8 mouse cellular contexts compared by ENCODE assay signal in the genomic region with DNA sequence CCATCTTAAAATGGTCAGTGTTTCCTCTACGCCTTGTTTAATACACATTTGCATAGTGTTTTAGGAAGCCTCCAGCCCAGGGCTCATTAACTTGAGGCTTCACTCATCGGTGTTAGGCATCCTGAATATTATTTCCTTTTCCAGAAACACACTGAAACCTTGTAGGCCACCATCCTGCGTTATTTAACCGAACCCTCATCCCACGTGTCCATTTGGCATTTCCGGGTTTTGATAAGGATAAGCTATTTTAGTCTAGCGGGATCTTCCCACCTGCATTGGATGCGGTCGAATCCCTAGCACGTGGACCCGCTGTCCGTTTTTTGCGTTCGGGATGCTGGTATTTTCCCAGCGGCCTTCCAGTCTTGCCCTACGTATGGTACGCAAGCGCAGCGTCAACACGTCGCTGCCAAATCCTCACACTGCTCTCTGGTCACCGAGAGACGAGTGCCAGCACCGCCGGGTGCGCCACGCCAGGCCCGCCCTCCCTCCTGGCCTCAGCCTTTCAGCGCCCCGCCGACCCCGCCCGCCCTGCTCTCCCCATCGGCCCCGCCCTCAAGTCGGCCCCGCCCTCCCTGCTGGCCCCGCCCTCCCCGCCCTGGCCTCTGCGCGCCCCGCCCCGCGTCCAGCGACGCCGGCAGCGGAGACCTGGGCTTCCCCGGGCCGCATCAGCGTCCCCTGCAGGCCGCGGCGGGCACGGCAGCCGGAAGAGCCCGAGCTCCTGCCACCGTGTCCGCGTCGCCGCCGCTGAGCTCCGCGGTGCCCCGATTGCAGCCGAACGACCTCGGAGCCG. TPM values are rescaled to one million over a fixed set of nuclear protein-coding genes. Genes with fewer than 3 reads are reported as not detected.
A peak's percentile ranks its signal among the peaks of the same experiment; 100 is the strongest.
DNase-seq lines count a peak whose midpoint lies in the region; ATAC-seq and TF ChIP-seq lines count a peak whose summit lies in the region.

Fam160b1 (plus strand) TSS at position 340 of the 790 bp plus-strand sequence.

- H3K9me3 ChIP-seq in erythroblast, embryonic 14.5 days (ENCODE audit: control insufficient read depth, low read length), result no peaks in the 10 kb centered on the region
- H3K9me3 ChIP-seq in heart, embryonic 11.5 days (replicated peaks; ENCODE audit: control insufficient read depth, low read length), result no peaks in the 10 kb centered on the region
- no peaks in the 10 kb centered on the region for H3K9me3 ChIP-seq in kidney, postnatal 0 days (replicated peaks; ENCODE audit: low read length)
- no peaks in the 10 kb centered on the region for H3K9me3 ChIP-seq in liver, embryonic 11.5 days (ENCODE audit: control insufficient read depth, low read length)
- H3K9me3 ChIP-seq in stomach, embryonic 14.5 days (ENCODE audit: control insufficient read depth, low read depth, low read length), result no peaks in the 10 kb centered on the region

- H3K4me2 ChIP-seq in heart, embryonic 11.5 days, result peak within 1 kb of the TSS; percentile 72
- H3K4me2 ChIP-seq in kidney, postnatal 0 days (ENCODE audit: low read length), result peak within 1 kb of the TSS; percentile 66
- H3K4me2 ChIP-seq in liver, embryonic 11.5 days, result peak within 1 kb of the TSS; percentile 65
- peak within 1 kb of the TSS; percentile 76 for H3K4me2 ChIP-seq in stomach, embryonic 14.5 days (replicated peaks; ENCODE audit: low read depth, low read length)

- peaks cover 83% of the 10 kb centered on the region for H3K4me1 ChIP-seq in erythroblast, embryonic 14.5 days (ENCODE audit: control insufficient read depth)
- H3K4me1 ChIP-seq in heart, embryonic 11.5 days (ENCODE audit: control insufficient read depth, insufficient read depth, low read length), result peaks cover 36% of the 10 kb centered on the region
- peaks cover 26% of the 10 kb centered on the region for H3K4me1 ChIP-seq in kidney, postnatal 0 days (replicated peaks; ENCODE audit: insufficient read depth, low read length)
- H3K4me1 ChIP-seq in liver, embryonic 11.5 days (replicated peaks; ENCODE audit: control insufficient read depth, insufficient read depth, low read length), result peaks cover 59% of the 10 kb centered on the region
- H3K4me1 ChIP-seq in stomach, embryonic 14.5 days (ENCODE audit: control insufficient read depth, insufficient read depth, low read length), result peaks cover 52% of the 10 kb centered on the region

- peak within 1 kb of the TSS; percentile 97 for H3K27ac ChIP-seq in heart, embryonic 11.5 days (ENCODE audit: low read depth, low read length)
- H3K27ac ChIP-seq in kidney, postnatal 0 days, result peak within 1 kb of the TSS; percentile 98
- H3K27ac ChIP-seq in liver, embryonic 11.5 days (ENCODE audit: low read depth, low read length), result peak within 1 kb of the TSS; percentile 98
- H3K27ac ChIP-seq in stomach, embryonic 14.5 days (ENCODE audit: low read length), result peak within 1 kb of the TSS; percentile 97

- peak; percentile 97 for DNase-seq in brain, embryonic 14.5 days (ENCODE audit: low read depth)
- DNase-seq in kidney, postnatal 0 days (ENCODE audit: low spot score), result peak; percentile 94
- peak; percentile 96 for DNase-seq in liver, embryonic 11.5 days (ENCODE audit: low spot score)
- DNase-seq in naive thymus-derived CD4-positive, alpha-beta T cell, adult 2 months (ENCODE audit: low read depth), result peak; percentile 97

- peaks cover 4% of the 10 kb centered on the region for H3K36me3 ChIP-seq in C2C12 (ENCODE audit: control insufficient read depth, insufficient read depth)
- peaks cover 7% of the 10 kb centered on the region for H3K36me3 ChIP-seq in erythroblast, embryonic 14.5 days (ENCODE audit: control insufficient read depth)
- H3K36me3 ChIP-seq in heart, embryonic 11.5 days (ENCODE audit: control insufficient read depth, insufficient read depth, low read length), result no peaks in the 10 kb centered on the region
- no peaks in the 10 kb centered on the region for H3K36me3 ChIP-seq in kidney, postnatal 0 days (ENCODE audit: insufficient read depth, low read length)
- H3K36me3 ChIP-seq in liver, embryonic 11.5 days (ENCODE audit: control insufficient read depth, insufficient read depth, low read length), result peaks cover 3% of the 10 kb centered on the region; the same call in 1 of the 2 replicates
- no peaks in the 10 kb centered on the region for H3K36me3 ChIP-seq in stomach, embryonic 14.5 days (ENCODE audit: control insufficient read depth, insufficient read depth, low read length)

- peak; percentile 69 for TF ChIP-seq POLR2A in brain, embryonic 14.5 days (IDR thresholded peaks at IDR 0.05; ENCODE audit: borderline replicate concordance, extremely low read depth, insufficient read depth, insufficient read length, poor library complexity, severe bottlenecking)

- H3K27me3 ChIP-seq in C2C12 (ENCODE audit: control insufficient read depth, insufficient read depth, insufficient read length), result no peaks in the 10 kb centered on the region
- H3K27me3 ChIP-seq in erythroblast, embryonic 14.5 days (ENCODE audit: control insufficient read depth), result no peaks in the 10 kb centered on the region
- H3K27me3 ChIP-seq in heart, embryonic 11.5 days (ENCODE audit: control insufficient read depth, insufficient read depth, low read length), result no peaks in the 10 kb centered on the region
- H3K27me3 ChIP-seq in kidney, postnatal 0 days (ENCODE audit: insufficient read depth, low read length), result no peaks in the 10 kb centered on the region
- H3K27me3 ChIP-seq in liver, embryonic 11.5 days (replicated peaks; ENCODE audit: control insufficient read depth, insufficient read depth, low read length), result no peaks in the 10 kb centered on the region
- no peaks in the 10 kb centered on the region for H3K27me3 ChIP-seq in stomach, embryonic 14.5 days (ENCODE audit: control insufficient read depth, insufficient read depth, low read length)

- 2% methylated on average over 36 of the region's 70 CpGs for WGBS in heart, embryonic 11.5 days (ENCODE audit: insufficient replicate concordance)
- 1% methylated on average over 65 of the region's 70 CpGs for WGBS in kidney, postnatal 0 days
- under 1% methylated on average over 63 of the region's 70 CpGs for WGBS in liver, embryonic 11.5 days
- WGBS in stomach, embryonic 14.5 days, result 2% methylated on average over 56 of the region's 70 CpGs

- TF ChIP-seq CTCF in C2C12 (IDR thresholded peaks at IDR 0.05; ENCODE audit: control insufficient read depth, insufficient read depth, insufficient read length), result peak; percentile 97
- TF ChIP-seq CTCF in brain, embryonic 14.5 days (IDR thresholded peaks at IDR 0.05; ENCODE audit: borderline replicate concordance, extremely low read depth, insufficient read depth, insufficient read length), result peak; percentile 84
- peak; percentile 73 for TF ChIP-seq CTCF in kidney, postnatal 0 days (IDR thresholded peaks at IDR 0.05; ENCODE audit: low read depth)

- peaks cover 63% of the 10 kb centered on the region for H3K79me3 ChIP-seq in C2C12 (ENCODE audit: low read depth)

- peaks cover 77% of the 10 kb centered on the region for H3K79me2 ChIP-seq in C2C12 (ENCODE audit: control insufficient read depth, insufficient read depth)

- H3ac ChIP-seq in C2C12 (ENCODE audit: control insufficient read depth, insufficient read length, low read depth), result peak within 1 kb of the TSS; percentile 95

- peak within 1 kb of the TSS; percentile 77 for H3K4me3 ChIP-seq in C2C12 (ENCODE audit: insufficient read depth, poor library complexity, severe bottlenecking)
- peak within 1 kb of the TSS; percentile 95 for H3K4me3 ChIP-seq in erythroblast, embryonic 14.5 days (replicated peaks)
- peak within 1 kb of the TSS; percentile 97 for H3K4me3 ChIP-seq in heart, embryonic 11.5 days (ENCODE audit: low read depth, low read length)
- H3K4me3 ChIP-seq in kidney, postnatal 0 days (replicated peaks; ENCODE audit: low read depth, low read length), result peak within 1 kb of the TSS; percentile 99
- peak within 1 kb of the TSS; percentile 87 for H3K4me3 ChIP-seq in liver, embryonic 11.5 days (ENCODE audit: low read depth, low read length)
- H3K4me3 ChIP-seq in stomach, embryonic 14.5 days (ENCODE audit: low read depth, low read length), result peak within 1 kb of the TSS; percentile 98

- peak within 1 kb of the TSS; percentile 99 for H3K9ac ChIP-seq in heart, embryonic 11.5 days (ENCODE audit: low read depth, low read length)
- H3K9ac ChIP-seq in kidney, postnatal 0 days (ENCODE audit: low read depth, low read length), result peak within 1 kb of the TSS; percentile 100
- peak within 1 kb of the TSS; percentile 99 for H3K9ac ChIP-seq in liver, embryonic 11.5 days (ENCODE audit: low read depth, low read length)
- peak within 1 kb of the TSS; percentile 99 for H3K9ac ChIP-seq in stomach, embryonic 14.5 days (replicated peaks; ENCODE audit: low read depth, low read length)

- peak; percentile 91 for ATAC-seq in heart, embryonic 11.5 days (replicated peaks; ENCODE audit: insufficient number of reproducible peaks, low FRiP score, low TSS enrichment)
- ATAC-seq in kidney, postnatal 0 days (replicated peaks; ENCODE audit: low FRiP score, low read depth), result peak; percentile 84
- peak; percentile 89 for ATAC-seq in liver, embryonic 11.5 days (replicated peaks; ENCODE audit: low FRiP score)
- peak; percentile 89 for ATAC-seq in stomach, embryonic 14.5 days (ENCODE audit: insufficient number of reproducible peaks, insufficient read depth, low FRiP score, low read depth)

TF ChIP-seq in C2C12, 6 proteins besides CTCF, POLR2A, EP300 and RAD21:
- TF ChIP-seq MYOG (IDR thresholded peaks at IDR 0.05; ENCODE audit: control insufficient read depth, extremely low read depth, insufficient read length) (no peak), MAX (IDR thresholded peaks at IDR 0.05) (peak; percentile 100), USF1 (IDR thresholded peaks at IDR 0.05; ENCODE audit: low read depth) (peak; percentile 80), FOSL1 (IDR thresholded peaks at IDR 0.05; ENCODE audit: insufficient read depth, low read length, poor library complexity, severe bottlenecking) (no peak)
TF ChIP-seq in C2C12: peak in this region for 2.

RNA-seq across cellular contexts. Expression of gene Fam160b1, which starts in this region (rescaled TPM):
- polyA plus RNA-seq in C2C12 (2012; fragmentation: generic; extraction: Trizol), result 7.3 TPM
- polyA plus RNA-seq in brain, embryonic 14.5 days (2012; rRNA removed), result 18.2 and 21.6 TPM in 2 replicates
- polyA plus RNA-seq in erythroblast, embryonic 14.5 days (2012), result 0.17 and 0.19 TPM in 2 replicates
- 11.4 and 11.8 TPM in 2 replicates for polyA plus RNA-seq in heart, embryonic 11.5 days (2014; fragmentation: Nextera tagmentation; extraction: Ambion mirVana)
- 12.6 and 12.8 TPM in 2 replicates for polyA plus RNA-seq in kidney, postnatal 0 days (2015; fragmentation: Nextera tagmentation; extraction: Ambion mirVana)
- 11.9 and 12.6 TPM in 2 replicates for polyA plus RNA-seq in liver, embryonic 11.5 days (2014; fragmentation: Nextera tagmentation; extraction: Ambion mirVana)
- 16.6 and 20.4 TPM in 2 replicates for polyA plus RNA-seq in stomach, embryonic 14.5 days (2014; fragmentation: Nextera tagmentation; extraction: Ambion mirVana)

Comparison
In these comparisons a context has a peak if more than half of its experiments do, and no peak if none do; other contexts are left out.
1. Peak in every context shown above with its lines: DNase-seq, ATAC-seq, H3K4me3 ChIP-seq and H3K27ac ChIP-seq.